23 mouse cellular contexts compared by ENCODE assay signal in genomic region chr14:21484693-21485092, GRCm38 (mm10). TPM values are rescaled to one million over a fixed set of nuclear protein-coding genes. Genes with fewer than 3 reads are reported as not detected.
A peak's percentile ranks its signal among the peaks of the same experiment; 100 is the strongest.
DNase-seq lines count a peak whose midpoint lies in the region; ATAC-seq lines count a peak whose summit lies in the region.
"Had no signal": no experiment of that assay in that cellular context is flagged by ENCODE, and none has a peak within 500 bp of the region (broad histone marks: within the 10 kb centered on the region; RNA-seq: fewer than 3 reads in every experiment).

No protein-coding gene starts in this region.

- no peak for DNase-seq in liver
- peak; percentile 56 for DNase-seq in ES-CJ7 (ENCODE audit: low read depth, low spot score)
- DNase-seq in gastrocnemius, adult 18-20 months (ENCODE audit: low spot score), result no peak
- no peak for DNase-seq in neural tube, embryonic 10.5 days (ENCODE audit: extremely low spot score, low spot score)
- DNase-seq in adrenal gland, adult 2 months, result no peak
- DNase-seq: adrenal gland, postnatal 25 days; B cell, adult 2 months; cerebellum, adult 18-20 months; cerebellum, adult 9-11 months; cerebellum, postnatal 36 days; forebrain, postnatal 0 days; gastrocnemius, adult 2 months; gastrocnemius, postnatal 25 days had no signal

- no peaks in the 10 kb centered on the region for H3K27me3 ChIP-seq in liver, embryonic 16.5 days (ENCODE audit: control insufficient read depth, insufficient read depth, low read depth, low read length)
- H3K27me3 ChIP-seq in intestine, embryonic 16.5 days (replicated peaks; ENCODE audit: control insufficient read depth, insufficient read depth, low read length), result no peaks in the 10 kb centered on the region
- no peaks in the 10 kb centered on the region for H3K27me3 ChIP-seq in stomach, embryonic 16.5 days (ENCODE audit: control insufficient read depth, insufficient read depth, low read length)
- H3K27me3 ChIP-seq: embryonic facial prominence, embryonic 13.5 days; forebrain, embryonic 12.5 days; heart, embryonic 12.5 days; hindbrain, embryonic 15.5 days had no signal

- 0 out of 2 replicates have a peak, but pooled peaks have one; percentile 16 for ATAC-seq in liver, embryonic 16.5 days (ENCODE audit: low read depth)
- ATAC-seq in intestine, embryonic 16.5 days, result peak; percentile 87
- ATAC-seq in stomach, embryonic 16.5 days (ENCODE audit: insufficient read depth, low FRiP score), result peak; percentile 76; the same call in 1 of the 2 replicates
- ATAC-seq: CD4-positive, CD25-positive, alpha-beta regulatory T cell, adult 4 months; forebrain, postnatal 0 days had no signal

- WGBS in liver, embryonic 16.5 days (ENCODE audit: insufficient replicate concordance), result 70% methylated on average over 10 of the region's 10 CpGs
- WGBS in intestine, embryonic 16.5 days, result 73% methylated on average over 10 of the region's 10 CpGs
- 85% methylated on average over 10 of the region's 10 CpGs for WGBS in stomach, embryonic 16.5 days

- no peak overlapping the region for H3K9ac ChIP-seq in liver, embryonic 16.5 days (ENCODE audit: low read depth, low read length)
- no peak overlapping the region for H3K9ac ChIP-seq in intestine, embryonic 16.5 days (ENCODE audit: low read depth, low read length)
- H3K9ac ChIP-seq in stomach, embryonic 16.5 days (ENCODE audit: low read length), result no peak overlapping the region
- H3K9ac ChIP-seq: embryonic facial prominence, embryonic 13.5 days; forebrain, embryonic 12.5 days; forebrain, postnatal 0 days; heart, embryonic 12.5 days; hindbrain, embryonic 15.5 days had no signal

- no peaks in the 10 kb centered on the region for H3K36me3 ChIP-seq in liver, embryonic 16.5 days (ENCODE audit: control insufficient read depth, insufficient read depth)
- no peaks in the 10 kb centered on the region for H3K36me3 ChIP-seq in intestine, embryonic 16.5 days (ENCODE audit: control insufficient read depth, insufficient read depth, low read length)
- no peaks in the 10 kb centered on the region for H3K36me3 ChIP-seq in stomach, embryonic 16.5 days (ENCODE audit: control insufficient read depth, insufficient read depth, low read length)
- H3K36me3 ChIP-seq: embryonic facial prominence, embryonic 13.5 days; forebrain, embryonic 12.5 days; G1E; heart, embryonic 12.5 days; hindbrain, embryonic 10.5 days; hindbrain, embryonic 15.5 days had no signal

- no peak overlapping the region for H3K27ac ChIP-seq in liver, embryonic 16.5 days (ENCODE audit: low read length)
- H3K27ac ChIP-seq in intestine, embryonic 16.5 days (ENCODE audit: low read length), result no peak overlapping the region
- H3K27ac ChIP-seq in stomach, embryonic 16.5 days (ENCODE audit: low read length), result no peak overlapping the region
- H3K27ac ChIP-seq: embryonic facial prominence, embryonic 13.5 days; forebrain, embryonic 12.5 days; gastrocnemius, adult 2 months; hindbrain, embryonic 10.5 days; hindbrain, embryonic 15.5 days had no signal

- no peak overlapping the region for H3K4me3 ChIP-seq in liver, embryonic 16.5 days (ENCODE audit: low read depth, low read length)
- no peak overlapping the region for H3K4me3 ChIP-seq in intestine, embryonic 16.5 days (ENCODE audit: low read length)
- no peak overlapping the region for H3K4me3 ChIP-seq in stomach, embryonic 16.5 days (replicated peaks; ENCODE audit: low read length)
- H3K4me3 ChIP-seq: embryonic facial prominence, embryonic 13.5 days; forebrain, embryonic 12.5 days; gastrocnemius, adult 2 months; heart, embryonic 12.5 days; hindbrain, embryonic 10.5 days; hindbrain, embryonic 15.5 days had no signal

- no peak overlapping the region for H3K4me2 ChIP-seq in liver, embryonic 16.5 days (ENCODE audit: low read depth, low read length)
- H3K4me2 ChIP-seq in intestine, embryonic 16.5 days (ENCODE audit: low read depth, low read length), result no peak overlapping the region
- H3K4me2 ChIP-seq in stomach, embryonic 16.5 days (ENCODE audit: low read depth, low read length), result no peak overlapping the region
- H3K4me2 ChIP-seq: embryonic facial prominence, embryonic 13.5 days; forebrain, embryonic 12.5 days; heart, embryonic 12.5 days; hindbrain, embryonic 15.5 days had no signal

- H3K4me1 ChIP-seq in liver, embryonic 16.5 days (ENCODE audit: control insufficient read depth, low read depth, low read length), result no peaks in the 10 kb centered on the region
- 0 out of 2 replicates have a peak, but pooled peaks cover 4% of the 10 kb centered on the region for H3K4me1 ChIP-seq in intestine, embryonic 16.5 days (ENCODE audit: control insufficient read depth, insufficient read depth, low read length)
- H3K4me1 ChIP-seq in stomach, embryonic 16.5 days (ENCODE audit: control insufficient read depth, insufficient read depth, low read length), result no peaks in the 10 kb centered on the region
- H3K4me1 ChIP-seq: heart, embryonic 12.5 days; hindbrain, embryonic 15.5 days had no signal

- no peaks in the 10 kb centered on the region for H3K9me3 ChIP-seq in liver, embryonic 16.5 days (replicated peaks; ENCODE audit: control insufficient read depth, low read length)
- H3K9me3 ChIP-seq in intestine, embryonic 16.5 days (ENCODE audit: control insufficient read depth, low read length), result no peaks in the 10 kb centered on the region
- H3K9me3 ChIP-seq in stomach, embryonic 16.5 days (replicated peaks; ENCODE audit: control insufficient read depth, low read length), result no peaks in the 10 kb centered on the region
- H3K9me3 ChIP-seq: embryonic facial prominence, embryonic 13.5 days; forebrain, embryonic 12.5 days; G1E; heart, embryonic 12.5 days; hindbrain, embryonic 10.5 days; hindbrain, embryonic 15.5 days had no signal

RNA-seq across cellular contexts. Expression of gene Kat6b, which starts 3.5 kb away (rescaled TPM):
- 1.7 and 1.9 TPM in 2 replicates for polyA plus RNA-seq in liver, embryonic 16.5 days (2015; fragmentation: Nextera tagmentation; extraction: Ambion mirVana)
- polyA plus RNA-seq in intestine, embryonic 16.5 days (2015; fragmentation: Nextera tagmentation; extraction: Ambion mirVana), result 7.1 and 8.0 TPM in 2 replicates
- 12.5 TPM in 2 replicates for polyA plus RNA-seq in stomach, embryonic 16.5 days (2015; fragmentation: Nextera tagmentation; extraction: Ambion mirVana)
- 10 to 100 TPM; 20.4 to 22.4 TPM for total RNA-seq in gastrocnemius, adult 18-20 months (2021)
- 10 to 100 TPM; 33.4 to 37.3 TPM for total RNA-seq in adrenal gland, adult 2 months (2021)
- 9.5 and 12.3 TPM in 2 replicates for polyA plus RNA-seq in adrenal gland, adult 2 months (2012; rRNA removed)

Comparison
In these comparisons a context has a peak if more than half of its experiments do, and no peak if none do; other contexts are left out.
1. ATAC-seq: peak in every context shown above with its lines; median percentile 87 in intestine, embryonic 16.5 days; 76 in stomach, embryonic 16.5 days; 16 in liver, embryonic 16.5 days.